Mouse (Mus musculus): ENCODE measurements around the gene Olfr1371. TPM values are rescaled to one million over a fixed set of nuclear protein-coding genes. Genes with fewer than 3 reads are reported as not detected.

Olfr1371 gene
- total and polyA plus RNA-seq, 2 experiments from 2014 or later: not detected

GRCm38 (mm10) chr11:52240898-52241542, 27.2 kb upstream of the Olfr1371 start:
- Histone ChIP-seq H3K27me3 (ENCODE audit: control insufficient read depth, insufficient read depth, low read length) (no peaks in the 10 kb centered on the region), H3K9me3 (replicated peaks; ENCODE audit: control insufficient read depth, low read length) (no peaks in the 10 kb centered on the region), H3K27ac (ENCODE audit: low read depth) (no peak overlapping the region), H3K9ac (replicated peaks; ENCODE audit: low read depth, low read length) (no peak overlapping the region), H3K4me1 (ENCODE audit: control insufficient read depth, insufficient read depth) (no peaks in the 10 kb centered on the region), H3K4me2 (ENCODE audit: low read depth, low read length) (no peak overlapping the region), H3K4me3 (ENCODE audit: low read depth, low read length) (no peak overlapping the region), H3K36me3 (replicated peaks; ENCODE audit: control insufficient read depth, insufficient read depth, low read length) (peaks cover 68% of the 10 kb centered on the region)
- 88% methylated on average over 4 of the region's 4 CpGs for WGBS
- no peak for TF ChIP-seq CTCF (IDR thresholded peaks at IDR 0.05; ENCODE audit: low read depth)
- TF ChIP-seq EP300 (IDR thresholded peaks at IDR 0.05; ENCODE audit: low read depth): no peak
- ATAC-seq (ENCODE audit: insufficient read depth, low read depth) (no peak), DNase-seq (ENCODE audit: low spot score) (no peak)

GRCm38 (mm10) chr11:52234509-52234908, 20.7 kb upstream of the Olfr1371 start:
- H3K4me1 ChIP-seq (ENCODE audit: control insufficient read depth, insufficient read depth): peaks cover 22% of the 10 kb centered on the region
- H3K9me3 ChIP-seq (replicated peaks; ENCODE audit: control insufficient read depth, low read length): no peaks in the 10 kb centered on the region
- no peak for ATAC-seq (ENCODE audit: insufficient read depth, low read depth)
- H3K36me3 ChIP-seq (replicated peaks; ENCODE audit: control insufficient read depth, insufficient read depth, low read length): peaks cover 28% of the 10 kb centered on the region
- H3K4me3 ChIP-seq (ENCODE audit: low read depth, low read length): no peak overlapping the region
- H3K4me2 ChIP-seq (ENCODE audit: low read depth, low read length): no peak overlapping the region
- DNase-seq (ENCODE audit: low spot score): no peak
- TF ChIP-seq CTCF (IDR thresholded peaks at IDR 0.05; ENCODE audit: low read depth) (no peak), EP300 (IDR thresholded peaks at IDR 0.05; ENCODE audit: low read depth) (no peak)
- H3K9ac ChIP-seq (replicated peaks; ENCODE audit: low read depth, low read length): no peak overlapping the region
- H3K27ac ChIP-seq (ENCODE audit: low read depth): no peak overlapping the region
- no peaks in the 10 kb centered on the region for H3K27me3 ChIP-seq (ENCODE audit: control insufficient read depth, insufficient read depth, low read length)

GRCm38 (mm10) chr11:52233906-52234305, 20.1 kb upstream of the Olfr1371 start:
- no peak overlapping the region for H3K4me3 ChIP-seq (ENCODE audit: low read depth, low read length)
- H3K27ac ChIP-seq (ENCODE audit: low read depth): no peak overlapping the region
- peaks cover 27% of the 10 kb centered on the region for H3K36me3 ChIP-seq (replicated peaks; ENCODE audit: control insufficient read depth, insufficient read depth, low read length)
- no peaks in the 10 kb centered on the region for H3K27me3 ChIP-seq (ENCODE audit: control insufficient read depth, insufficient read depth, low read length)
- H3K9ac ChIP-seq (replicated peaks; ENCODE audit: low read depth, low read length): no peak overlapping the region
- peaks cover 22% of the 10 kb centered on the region for H3K4me1 ChIP-seq (ENCODE audit: control insufficient read depth, insufficient read depth)
- DNase-seq (ENCODE audit: low spot score): no peak
- 75% methylated on average over 1 of the region's 1 CpGs for WGBS
- TF ChIP-seq EP300 (IDR thresholded peaks at IDR 0.05; ENCODE audit: low read depth) (no peak), CTCF (IDR thresholded peaks at IDR 0.05; ENCODE audit: low read depth) (no peak)
- no peak for ATAC-seq (ENCODE audit: insufficient read depth, low read depth)
- H3K9me3 ChIP-seq (replicated peaks; ENCODE audit: control insufficient read depth, low read length): no peaks in the 10 kb centered on the region
- H3K4me2 ChIP-seq (ENCODE audit: low read depth, low read length): no peak overlapping the region; the same call in 1 of the 2 replicates

GRCm38 (mm10) chr11:52233043-52233653, 19.4 kb upstream of the Olfr1371 start:
- Histone ChIP-seq H3K4me1 (ENCODE audit: control insufficient read depth, insufficient read depth) (peaks cover 22% of the 10 kb centered on the region), H3K9me3 (replicated peaks; ENCODE audit: control insufficient read depth, low read length) (no peaks in the 10 kb centered on the region), H3K9ac (replicated peaks; ENCODE audit: low read depth, low read length) (peak overlapping the region; percentile 100), H3K27me3 (ENCODE audit: control insufficient read depth, insufficient read depth, low read length) (no peaks in the 10 kb centered on the region), H3K4me2 (ENCODE audit: low read depth, low read length) (peak overlapping the region; percentile 92), H3K27ac (ENCODE audit: low read depth) (no peak overlapping the region; the same call in 1 of the 2 replicates), H3K4me3 (ENCODE audit: low read depth, low read length) (peak overlapping the region; percentile 98), H3K36me3 (replicated peaks; ENCODE audit: control insufficient read depth, insufficient read depth, low read length) (peaks cover 19% of the 10 kb centered on the region; the same call in 1 of the 2 replicates)
- WGBS: 20% methylated on average over 3 of the region's 3 CpGs
- TF ChIP-seq EP300 (IDR thresholded peaks at IDR 0.05; ENCODE audit: low read depth): no peak
- TF ChIP-seq CTCF (IDR thresholded peaks at IDR 0.05; ENCODE audit: low read depth): no peak
- no peak for DNase-seq (ENCODE audit: low spot score)
- no peak for ATAC-seq (ENCODE audit: insufficient read depth, low read depth)

- Histone ChIP-seq H3K36me3 (replicated peaks; ENCODE audit: control insufficient read depth, insufficient read depth, low read length) (0 out of 2 replicates have a peak, but pooled peaks cover 9% of the 10 kb centered on the region), H3K4me2 (ENCODE audit: low read depth, low read length) (peak within 1 kb of the TSS; percentile 92), H3K9me3 (replicated peaks; ENCODE audit: control insufficient read depth, low read length) (no peaks in the 10 kb centered on the region), H3K4me3 (ENCODE audit: low read depth, low read length) (peak within 1 kb of the TSS; percentile 98), H3K27me3 (ENCODE audit: control insufficient read depth, insufficient read depth, low read length) (no peaks in the 10 kb centered on the region), H3K9ac (replicated peaks; ENCODE audit: low read depth, low read length) (peak within 1 kb of the TSS; percentile 100), H3K4me1 (ENCODE audit: control insufficient read depth, insufficient read depth) (peaks cover 22% of the 10 kb centered on the region), H3K27ac (ENCODE audit: low read depth) (peak within 1 kb of the TSS; percentile 98)
- TF ChIP-seq EP300 (IDR thresholded peaks at IDR 0.05; ENCODE audit: low read depth) (peak; percentile 90), CTCF (IDR thresholded peaks at IDR 0.05; ENCODE audit: low read depth) (0 out of 2 replicates have a peak, but pooled peaks have one; percentile 1)
- ATAC-seq (ENCODE audit: insufficient read depth, low read depth) (peak; percentile 86), DNase-seq (ENCODE audit: low spot score) (peak; percentile 87)
- under 1% methylated on average over 83 of the region's 87 CpGs for WGBS
These were observed 18.1 kb upstream of the Olfr1371 start, which contains the start of gene Skp1a for GRCm38 (mm10) chr11:52231606-52232541. Gene Skp1a (plus strand): TSS chr11:52231995.
